ENCODE assay signal across 22 mouse cellular contexts in genomic region chr7:88252129-88252528, GRCm38 (mm10).
"Had no signal": no experiment of that assay in that cellular context is flagged by ENCODE, and none has a peak within 500 bp of the region (broad histone marks: within the 10 kb centered on the region; RNA-seq: fewer than 3 reads in every experiment).

No protein-coding gene starts in this region.

- H3K4me1 ChIP-seq: heart, embryonic 10.5 days; heart, embryonic 12.5 days; hindbrain, embryonic 10.5 days; hindbrain, embryonic 12.5 days; intestine, embryonic 15.5 days; limb, embryonic 10.5 days; limb, embryonic 12.5 days had no signal

- H3K4me3 ChIP-seq: heart, embryonic 10.5 days; heart, embryonic 12.5 days; hindbrain, embryonic 10.5 days; hindbrain, embryonic 12.5 days; intestine, embryonic 15.5 days; left cerebral cortex, adult 2 months; limb, embryonic 10.5 days; limb, embryonic 12.5 days had no signal

- H3K27ac ChIP-seq: heart, embryonic 10.5 days; hindbrain, embryonic 10.5 days; hindbrain, embryonic 12.5 days; hindbrain, embryonic 14.5 days; intestine, embryonic 15.5 days; kidney, postnatal 0 days; left cerebral cortex, adult 2 months; limb, embryonic 10.5 days; limb, embryonic 12.5 days had no signal

- H3K27me3 ChIP-seq: heart, embryonic 12.5 days; hindbrain, embryonic 12.5 days; intestine, embryonic 15.5 days; limb, embryonic 12.5 days had no signal

- ATAC-seq: hindbrain, embryonic 16.5 days; inflammation-experienced regulatory T-cells, adult 6 months; intestine, embryonic 15.5 days; intestine, postnatal 0 days had no signal

- DNase-seq: gastrocnemius, postnatal 14 days; gastrocnemius, postnatal 36 days; heart, postnatal 10 days; heart, postnatal 4 days; kidney, adult 18-20 months; kidney, adult 8-10 months; kidney, postnatal 14 days; kidney, postnatal 36 days; liver had no signal

- H3K36me3 ChIP-seq: heart, embryonic 10.5 days; heart, embryonic 12.5 days; hindbrain, embryonic 10.5 days; hindbrain, embryonic 12.5 days; intestine, embryonic 15.5 days; limb, embryonic 10.5 days; limb, embryonic 12.5 days had no signal
